Mouse (Mus musculus) frontal cortex, adult 2 months (tissue): Measurements from ENCODE around the gene Pate4. TPM values are rescaled to one million over a fixed set of nuclear protein-coding genes. Genes with fewer than 3 reads are reported as not detected.
"Not testable (repeated sequence)": the region's sequence is repeated elsewhere in the genome, so short reads cannot be mapped to it uniquely, and the experiment has no call there.

Experiments used
- DNase-seq, 2 experiments: peaks; one replicate each; pipeline ENCODE4 v3.0.0; 2022; ENCODE audit warnings: low spot score in 1 of 2; ENCODE audit errors: extremely low spot score in 1 of 2
- polyA plus RNA-seq: library from polyadenylated mRNA; depleted of rRNA; stranded (reverse); fragments of >200 nt; gene quantifications from 2 replicates; pipeline ENCODE4 v1.2.3, GENCODE M21; 2012; rRNA removed

Gene Pate4
- not detected in 2 replicates for polyA plus RNA-seq

GRCm38 (mm10) chr9:35611841-35612240 lies at the start of gene Pate4:
TSS of gene Pate4 (minus strand) at chr9:35611941.
- no peak for DNase-seq

- DNase-seq = no peak
Observed at GRCm38 (mm10) chr9:35648102-35648501, 36.4 kb upstream of the Pate4 start, which contains the start of gene Pate3. TSS of gene Pate3 (minus strand) at chr9:35648202.

- no peak for DNase-seq
Observed at GRCm38 (mm10) chr9:35632981-35633380, 21.2 kb upstream of the Pate4 start.

GRCm38 (mm10) chr9:35616784-35617183 lies 5.0 kb upstream of the Pate4 start:
- not testable (repeated sequence) for DNase-seq

GRCm38 (mm10) chr9:35614005-35614404 lies 2.3 kb upstream of the Pate4 start:
- no peak for DNase-seq

- DNase-seq = peak; percentile 3 to 31
Observed at GRCm38 (mm10) chr9:35607647-35608405, 3.9 kb downstream of the Pate4 start.

- peak; percentile 7 to 68 for DNase-seq
Observed at GRCm38 (mm10) chr9:35592903-35593302, 18.8 kb downstream of the Pate4 start.

GRCm38 (mm10) chr9:35587674-35588073 lies 24.1 kb downstream of the Pate4 start:
- DNase-seq = no peak

- no peak for DNase-seq
Observed at GRCm38 (mm10) chr9:35574416-35574815, 37.3 kb downstream of the Pate4 start.

- no peak for DNase-seq
Observed at GRCm38 (mm10) chr9:35570663-35571062, 41.1 kb downstream of the Pate4 start.

- DNase-seq = peak; percentile 91 to 94
Observed at GRCm38 (mm10) chr9:35569571-35570534, 41.9 kb downstream of the Pate4 start, which contains the start of the genes Pate2 and Hyls1. TSS of gene Pate2 (plus strand) at chr9:35570284. TSS of gene Hyls1 (minus strand) at chr9:35570398.

- no peak for DNase-seq
Observed at GRCm38 (mm10) chr9:35567995-35568394, 43.7 kb downstream of the Pate4 start.

GRCm38 (mm10) chr9:35564536-35565240 lies 47.1 kb downstream of the Pate4 start:
- no peak for DNase-seq

GRCm38 (mm10) chr9:35561583-35561982 lies 50.2 kb downstream of the Pate4 start:
- DNase-seq = no peak

- no peak for DNase-seq
Observed at GRCm38 (mm10) chr9:35561076-35561475, 50.7 kb downstream of the Pate4 start.

GRCm38 (mm10) chr9:35559009-35559890 lies 52.5 kb downstream of the Pate4 start:
- DNase-seq = peak; percentile 65 to 91

GRCm38 (mm10) chr9:35558257-35559008 lies 53.3 kb downstream of the Pate4 start, which contains the start of the genes Ddx25 and Pus3:
TSS of gene Ddx25 (minus strand) at chr9:35558528.
TSS of gene Pus3 (plus strand) at chr9:35558595.
- DNase-seq = peak in 1 of 2 experiments; percentile 73
